Mouse (Mus musculus) adrenal gland, adult 8-10 months (tissue): ENCODE measurements around the gene Zfand4. TPM values are rescaled to one million over a fixed set of nuclear protein-coding genes. Genes with fewer than 3 reads are reported as not detected.
"Not testable (repeated sequence)": the region's sequence is repeated elsewhere in the genome, so short reads cannot be mapped to it uniquely, and the experiment has no call there.

ENCODE experiments used
- DNase-seq: peaks from one replicate; pipeline ENCODE4 v3.0.0; 2022
- total RNA-seq, 4 experiments: library from RNA; stranded (reverse); gene quantifications; 2 replicates each; pipeline ENCODE4 v1.2.4; 2022

Gene Zfand4
- total RNA-seq, result 1 to 10 TPM; 1.2 to 3.1 (median 2.4) TPM

- DNase-seq, result peak; percentile 85
Measured at GRCm38 (mm10) chr6:116264018-116264651, at the start of gene Zfand4. Gene Zfand4 (plus strand): TSS chr6:116264222.

- no peak for DNase-seq
Measured at GRCm38 (mm10) chr6:116227767-116228166, 36.3 kb upstream of the Zfand4 start.

- peak; percentile 45 for DNase-seq
Measured at GRCm38 (mm10) chr6:116228785-116229525, 35.1 kb upstream of the Zfand4 start.

GRCm38 (mm10) chr6:116234821-116235220 lies 29.2 kb upstream of the Zfand4 start:
- DNase-seq, result not testable (repeated sequence)

GRCm38 (mm10) chr6:116235336-116235735 lies 28.7 kb upstream of the Zfand4 start:
- DNase-seq, result no peak

GRCm38 (mm10) chr6:116238083-116238482 lies 25.9 kb upstream of the Zfand4 start:
- DNase-seq, result no peak

- no peak for DNase-seq
Measured at GRCm38 (mm10) chr6:116240371-116240770, 23.7 kb upstream of the Zfand4 start.

GRCm38 (mm10) chr6:116259649-116260048 lies 4.4 kb upstream of the Zfand4 start:
- DNase-seq, result no peak

GRCm38 (mm10) chr6:116260481-116260880 lies 3.5 kb upstream of the Zfand4 start:
- no peak for DNase-seq

- no peak for DNase-seq
Measured at GRCm38 (mm10) chr6:116262824-116263223, 1.2 kb upstream of the Zfand4 start.

- no peak for DNase-seq
Measured at GRCm38 (mm10) chr6:116264836-116265235, 814 bp downstream of the Zfand4 start.

GRCm38 (mm10) chr6:116265603-116266002 lies 1.6 kb downstream of the Zfand4 start:
- no peak for DNase-seq

- DNase-seq, result no peak
Measured at GRCm38 (mm10) chr6:116266273-116267109, 2.5 kb downstream of the Zfand4 start.

GRCm38 (mm10) chr6:116267110-116267423 lies 3.0 kb downstream of the Zfand4 start:
- DNase-seq, result no peak

- DNase-seq, result no peak
Measured at GRCm38 (mm10) chr6:116275695-116276094, 11.7 kb downstream of the Zfand4 start.

- DNase-seq, result no peak
Measured at GRCm38 (mm10) chr6:116278679-116279317, 14.8 kb downstream of the Zfand4 start.

- DNase-seq, result no peak
Measured at GRCm38 (mm10) chr6:116281014-116281413, 17.0 kb downstream of the Zfand4 start.

GRCm38 (mm10) chr6:116282546-116282945 lies 18.5 kb downstream of the Zfand4 start:
- no peak for DNase-seq

- no peak for DNase-seq
Measured at GRCm38 (mm10) chr6:116283280-116283679, 19.3 kb downstream of the Zfand4 start.

- DNase-seq, result no peak
Measured at GRCm38 (mm10) chr6:116286321-116286720, 22.3 kb downstream of the Zfand4 start.

- DNase-seq, result no peak
Measured at GRCm38 (mm10) chr6:116286870-116287575, 23.0 kb downstream of the Zfand4 start.

GRCm38 (mm10) chr6:116311411-116311810 lies 47.4 kb downstream of the Zfand4 start:
- DNase-seq, result no peak
